Mouse (Mus musculus) hindbrain, postnatal 0 days (tissue): ENCODE results near the gene Crhr2. TPM values are rescaled to one million over a fixed set of nuclear protein-coding genes. Genes with fewer than 3 reads are reported as not detected.

Experiments used
- ATAC-seq: fragments of 200-750 bp; cut with Nextera tagmentation; 2 replicates; pipeline ENCODE4 v1.8.0; 2017; ENCODE audit warnings: mild to moderate bottlenecking, moderate TSS enrichment, moderate library complexity
- DNase-seq: peaks from one replicate; pipeline ENCODE4 v3.0.0-alpha.2; 2015; ENCODE audit warnings: low spot score
- H3K27ac ChIP-seq: fragments of 300-500 bp; sonication (generic); 2 replicates; pipeline ENCODE4 v1.5.1; 2014; ENCODE audit warnings: mild to moderate bottlenecking
- H3K27me3 ChIP-seq: fragments of 300-500 bp; sonication (generic); 2 replicates; pipeline ENCODE4 v1.6.1; 2014; ENCODE audit warnings: low read length, mixed read lengths; ENCODE audit not compliant: insufficient read depth
- H3K36me3 ChIP-seq: fragments of 300-500 bp; sonication (generic); 2 replicates; pipeline ENCODE4 v1.6.1; 2014; ENCODE audit warnings: low read length, mixed read lengths; ENCODE audit not compliant: insufficient read depth
- H3K4me1 ChIP-seq: fragments of 300-500 bp; sonication (generic); 2 replicates; pipeline ENCODE4 v1.6.1; 2014; ENCODE audit warnings: antibody characterized with exemption, low read length, mixed read lengths; ENCODE audit not compliant: insufficient read depth
- H3K4me2 ChIP-seq: fragments of 300-500 bp; sonication (generic); 2 replicates; pipeline ENCODE4 v1.6.1; 2014; ENCODE audit warnings: low read depth, mild to moderate bottlenecking, low read length, moderate library complexity, mixed read lengths
- H3K4me3 ChIP-seq: fragments of 300-500 bp; sonication (generic); 2 replicates; pipeline ENCODE4 v1.5.1; 2014; ENCODE audit warnings: low read length
- H3K9ac ChIP-seq: fragments of 300-500 bp; sonication (generic); replicated peaks from 2 replicates; pipeline ENCODE4 v1.6.1; 2014; ENCODE audit warnings: mild to moderate bottlenecking, low read length, moderate library complexity, mixed read lengths
- H3K9me3 ChIP-seq: fragments of 300-500 bp; sonication (generic); 2 replicates; pipeline ENCODE4 v1.6.1; 2016; ENCODE audit warnings: low read length, mixed read lengths
- CTCF ChIP-seq: IDR thresholded peaks from 2 replicates; pipeline ENCODE4 v1.5.1; 2016; ENCODE audit warnings: antibody characterized with exemption, control low read depth, low read depth
- WGBS: fragments of 180-500 bp; shearing (Covaris S2); extraction: QIAGEN DNeasy Blood & Tissue Kit; methylation state at CpG from one replicate; pipeline ENCODE4 v1.1.7; 2014; 5-methylcytosine and 5-hydroxymethylcytosine counted together
- polyA plus RNA-seq: library from polyadenylated mRNA; unstranded; fragments of >200 nt; fragmentation: Nextera tagmentation; extraction: Ambion mirVana; gene quantifications from 2 replicates; pipeline ENCODE4 v1.2.1, GENCODE M21; 2015
- total RNA-seq: library from RNA; depleted of rRNA; stranded (reverse); fragments of >200 nt; gene quantifications from 2 replicates; pipeline ENCODE4 v1.2.3, GENCODE M21; 2014

Gene Crhr2
- total and polyA plus RNA-seq, 2 experiments from 2014 or later, result 1.5 to 3.0 TPM

GRCm38 (mm10) chr6:55076561-55077255 lies 56.1 kb downstream of the Crhr2 start:
- 72% methylated on average over 4 of the region's 4 CpGs for WGBS
- ATAC-seq (no peak), DNase-seq (no peak)
- no peak overlapping the region for H3K4me2 ChIP-seq
- H3K27ac ChIP-seq, result no peak overlapping the region
- H3K4me1 ChIP-seq, result no peaks in the 10 kb centered on the region
- H3K4me3 ChIP-seq, result no peak overlapping the region
- no peak overlapping the region for H3K9ac ChIP-seq
- H3K27me3 ChIP-seq, result no peaks in the 10 kb centered on the region
- H3K9me3 ChIP-seq, result no peaks in the 10 kb centered on the region
- H3K36me3 ChIP-seq, result peaks cover 74% of the 10 kb centered on the region
- no peak for TF ChIP-seq CTCF

DNA sequence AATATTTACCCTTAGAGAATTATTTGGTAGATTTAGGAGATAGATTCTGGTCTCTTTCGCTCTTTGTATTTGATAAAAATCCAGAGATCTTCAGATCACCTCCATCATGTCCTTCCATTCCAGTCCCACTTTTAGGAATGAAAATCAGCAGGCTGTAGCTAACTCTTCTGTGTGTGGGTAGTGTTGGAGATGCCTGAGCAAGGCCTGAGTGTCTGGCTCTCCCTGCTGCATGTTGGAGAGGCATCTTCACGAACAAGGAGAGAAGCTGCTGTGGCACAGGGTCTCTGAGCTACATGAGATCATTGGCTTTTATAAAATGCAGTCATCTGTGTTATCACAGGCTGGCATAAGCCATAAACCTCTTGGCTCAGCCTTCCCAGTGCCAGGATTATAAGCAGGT lies 66.9 kb downstream of the Crhr2 start:
- ATAC-seq (no peak), DNase-seq (no peak)
- no peaks in the 10 kb centered on the region for H3K27me3 ChIP-seq
- H3K4me2 ChIP-seq, result no peak overlapping the region
- H3K9ac ChIP-seq, result no peak overlapping the region
- H3K4me1 ChIP-seq, result no peaks in the 10 kb centered on the region
- H3K27ac ChIP-seq, result no peak overlapping the region
- H3K9me3 ChIP-seq, result no peaks in the 10 kb centered on the region
- 81% methylated on average over 2 of the region's 2 CpGs for WGBS
- H3K36me3 ChIP-seq, result peaks cover 60% of the 10 kb centered on the region
- H3K4me3 ChIP-seq, result no peak overlapping the region
- TF ChIP-seq CTCF, result no peak

GRCm38 (mm10) chr6:55064477-55064827 lies 68.4 kb downstream of the Crhr2 start:
- Histone ChIP-seq H3K4me1 (no peaks in the 10 kb centered on the region), H3K27me3 (no peaks in the 10 kb centered on the region), H3K4me2 (no peak overlapping the region), H3K27ac (no peak overlapping the region), H3K36me3 (peaks cover 62% of the 10 kb centered on the region), H3K9me3 (no peaks in the 10 kb centered on the region), H3K9ac (no peak overlapping the region), H3K4me3 (no peak overlapping the region)
- TF ChIP-seq CTCF, result no peak
- no peak for DNase-seq
- WGBS, result 97% methylated on average over 7 of the region's 7 CpGs
- no peak for ATAC-seq

DNA sequence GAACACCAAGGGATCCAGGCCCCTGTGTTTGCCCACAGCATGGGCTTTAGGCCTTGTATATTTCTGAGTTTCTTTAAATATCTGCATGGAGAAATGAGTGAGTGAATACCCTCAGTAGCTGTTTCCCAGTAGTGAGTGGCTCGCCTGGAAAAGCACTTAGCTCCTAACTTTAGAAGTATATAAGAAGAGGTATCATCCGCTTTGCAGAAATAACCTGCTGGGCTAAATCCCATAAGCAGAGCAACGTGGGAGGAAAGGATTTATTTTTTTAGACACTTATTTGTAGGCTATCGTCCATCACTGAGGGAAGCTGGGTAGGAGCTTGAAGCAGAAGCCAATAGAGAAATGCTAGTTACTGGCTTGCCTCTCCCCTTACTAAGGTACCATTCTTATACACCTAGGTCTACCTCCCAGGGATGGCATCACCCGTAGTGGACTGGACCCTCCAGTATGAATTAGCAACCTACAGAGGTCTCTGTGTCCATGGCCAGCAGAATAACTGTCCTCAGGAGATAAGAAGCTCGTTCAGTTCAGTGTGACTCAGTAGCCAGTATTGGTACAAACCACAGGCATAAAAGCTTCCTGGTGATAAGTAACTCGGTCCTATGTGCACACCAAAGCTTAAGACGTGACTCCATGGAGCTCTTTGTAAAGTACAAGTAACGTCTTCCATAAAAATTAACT lies 68.9 kb downstream of the Crhr2 start:
- no peak for ATAC-seq
- Histone ChIP-seq H3K9ac (no peak overlapping the region), H3K4me3 (no peak overlapping the region), H3K36me3 (peaks cover 62% of the 10 kb centered on the region), H3K4me1 (no peaks in the 10 kb centered on the region), H3K27me3 (no peaks in the 10 kb centered on the region), H3K4me2 (no peak overlapping the region), H3K27ac (no peak overlapping the region), H3K9me3 (no peaks in the 10 kb centered on the region)
- WGBS, result 94% methylated on average over 9 of the region's 9 CpGs
- no peak for TF ChIP-seq CTCF
- no peak for DNase-seq

DNA sequence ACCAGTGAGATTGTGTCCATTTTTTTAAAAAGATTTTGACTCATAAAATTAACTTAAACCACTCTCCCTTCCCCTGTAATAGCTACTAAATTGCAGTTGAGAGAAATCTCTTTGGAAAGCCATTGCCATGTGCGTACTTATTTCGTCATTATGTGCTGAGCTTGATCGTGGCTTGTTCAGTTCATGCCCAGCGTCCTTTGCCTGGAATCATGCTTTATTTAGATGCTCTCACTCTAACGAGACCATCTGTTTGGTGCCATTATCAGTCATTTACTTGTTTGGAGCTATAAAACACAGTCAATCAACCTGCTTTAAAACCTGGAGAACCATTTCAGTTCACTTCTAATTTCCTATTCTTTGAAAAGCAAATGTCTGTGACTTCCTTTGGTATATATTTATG lies 70.6 kb downstream of the Crhr2 start:
- no peak for ATAC-seq
- 74% methylated on average over 5 of the region's 5 CpGs for WGBS
- H3K4me3 ChIP-seq, result no peak overlapping the region
- TF ChIP-seq CTCF, result no peak
- peaks cover 51% of the 10 kb centered on the region for H3K36me3 ChIP-seq
- no peaks in the 10 kb centered on the region for H3K9me3 ChIP-seq
- H3K4me1 ChIP-seq, result no peaks in the 10 kb centered on the region
- H3K27ac ChIP-seq, result no peak overlapping the region
- DNase-seq, result no peak
- no peaks in the 10 kb centered on the region for H3K27me3 ChIP-seq
- no peak overlapping the region for H3K9ac ChIP-seq
- H3K4me2 ChIP-seq, result no peak overlapping the region

GRCm38 (mm10) chr6:55061328-55061727 lies 71.5 kb downstream of the Crhr2 start:
- H3K36me3 ChIP-seq, result peaks cover 50% of the 10 kb centered on the region
- DNase-seq, result no peak

GRCm38 (mm10) chr6:55060241-55060825 lies 72.5 kb downstream of the Crhr2 start:
- Histone ChIP-seq H3K36me3 (peaks cover 54% of the 10 kb centered on the region), H3K9me3 (no peaks in the 10 kb centered on the region), H3K27me3 (no peaks in the 10 kb centered on the region), H3K4me2 (no peak overlapping the region), H3K4me3 (no peak overlapping the region), H3K4me1 (no peaks in the 10 kb centered on the region), H3K9ac (no peak overlapping the region), H3K27ac (no peak overlapping the region)
- TF ChIP-seq CTCF, result no peak
- WGBS, result 90% methylated on average over 7 of the region's 7 CpGs
- no peak for DNase-seq
- ATAC-seq, result no peak

More at GRCm38 (mm10) chr6:55061328-55061727, 71.5 kb downstream of the Crhr2 start:
- no peak overlapping the region for H3K4me2 ChIP-seq
- H3K4me1 ChIP-seq, result no peaks in the 10 kb centered on the region
- H3K27ac ChIP-seq, result no peak overlapping the region
- no peak overlapping the region for H3K4me3 ChIP-seq
- WGBS, result 92% methylated on average over 11 of the region's 11 CpGs
- no peak for TF ChIP-seq CTCF
- H3K27me3 ChIP-seq, result no peaks in the 10 kb centered on the region
- ATAC-seq, result no peak
- H3K9me3 ChIP-seq, result no peaks in the 10 kb centered on the region
- H3K9ac ChIP-seq, result no peak overlapping the region
